Mouse (Mus musculus): ENCODE measurements at regions not wholly inside any gene's neighbourhood (a gene's known extent, or its start where the extent isn't known, plus 50 kb on each side); places are given as distances from the start of the nearest gene placed in this dataset.
A peak's percentile ranks its signal among the peaks of the same experiment; 100 is the strongest.

- H3K36me3 ChIP-seq (ENCODE audit: insufficient read depth): no peaks in the 10 kb centered on the region
- TF ChIP-seq CTCF (IDR thresholded peaks at IDR 0.05; ENCODE audit: low read depth): no peak
- ATAC-seq (no peak), DNase-seq (no peak)
- no peaks in the 10 kb centered on the region for H3K4me1 ChIP-seq (ENCODE audit: insufficient read depth)
- no peak overlapping the region for H3K4me3 ChIP-seq (ENCODE audit: low read depth, low read length)
- H3K27ac ChIP-seq (ENCODE audit: low read depth, low read length): no peak overlapping the region
- H3K27me3 ChIP-seq (ENCODE audit: insufficient read depth, low read length): no peaks in the 10 kb centered on the region
- no peak overlapping the region for H3K4me2 ChIP-seq (ENCODE audit: low read depth)
- H3K9ac ChIP-seq: no peak overlapping the region
- WGBS: 87% methylated on average over 4 of the region's 4 CpGs
- no peaks in the 10 kb centered on the region for H3K9me3 ChIP-seq (ENCODE audit: low read length)
Measured at GRCm38 (mm10) chr1:119124798-119125197, 71.4 kb upstream of the Gli2 start.

GRCm38 (mm10) chr1:119124063-119124462, 70.6 kb upstream of the Gli2 start:
- DNase-seq (no peak), ATAC-seq (no peak)
- Histone ChIP-seq H3K9ac (no peak overlapping the region), H3K4me1 (ENCODE audit: insufficient read depth) (no peaks in the 10 kb centered on the region), H3K9me3 (ENCODE audit: low read length) (no peaks in the 10 kb centered on the region), H3K36me3 (ENCODE audit: insufficient read depth) (no peaks in the 10 kb centered on the region), H3K27ac (ENCODE audit: low read depth, low read length) (no peak overlapping the region), H3K4me3 (ENCODE audit: low read depth, low read length) (no peak overlapping the region), H3K27me3 (ENCODE audit: insufficient read depth, low read length) (no peaks in the 10 kb centered on the region), H3K4me2 (ENCODE audit: low read depth) (no peak overlapping the region)
- WGBS: 79% methylated on average over 2 of the region's 2 CpGs
- no peak for TF ChIP-seq CTCF (IDR thresholded peaks at IDR 0.05; ENCODE audit: low read depth)

- 34% methylated on average over 3 of the region's 3 CpGs for WGBS
- H3K9me3 ChIP-seq (ENCODE audit: low read length): no peaks in the 10 kb centered on the region
- DNase-seq: no peak
- no peaks in the 10 kb centered on the region for H3K4me1 ChIP-seq (ENCODE audit: insufficient read depth)
- no peak for TF ChIP-seq CTCF (IDR thresholded peaks at IDR 0.05; ENCODE audit: low read depth)
- no peaks in the 10 kb centered on the region for H3K36me3 ChIP-seq (ENCODE audit: insufficient read depth)
- no peak for ATAC-seq
- H3K27ac ChIP-seq (ENCODE audit: low read depth, low read length): no peak overlapping the region
- no peak overlapping the region for H3K4me2 ChIP-seq (ENCODE audit: low read depth)
- no peak overlapping the region for H3K4me3 ChIP-seq (ENCODE audit: low read depth, low read length)
- H3K27me3 ChIP-seq (ENCODE audit: insufficient read depth, low read length): no peaks in the 10 kb centered on the region
- H3K9ac ChIP-seq: no peak overlapping the region
Measured at GRCm38 (mm10) chr1:119123402-119123801, 70.0 kb upstream of the Gli2 start.

GRCm38 (mm10) chr1:119122975-119123374, 69.6 kb upstream of the Gli2 start:
- no peaks in the 10 kb centered on the region for H3K4me1 ChIP-seq (ENCODE audit: insufficient read depth)
- no peaks in the 10 kb centered on the region for H3K27me3 ChIP-seq (ENCODE audit: insufficient read depth, low read length)
- ATAC-seq (no peak), DNase-seq (no peak)
- H3K9me3 ChIP-seq (ENCODE audit: low read length): no peaks in the 10 kb centered on the region
- no peak overlapping the region for H3K9ac ChIP-seq
- H3K4me3 ChIP-seq (ENCODE audit: low read depth, low read length): no peak overlapping the region
- 64% methylated on average over 6 of the region's 6 CpGs for WGBS
- no peak overlapping the region for H3K4me2 ChIP-seq (ENCODE audit: low read depth)
- no peaks in the 10 kb centered on the region for H3K36me3 ChIP-seq (ENCODE audit: insufficient read depth)
- H3K27ac ChIP-seq (ENCODE audit: low read depth, low read length): no peak overlapping the region
- no peak for TF ChIP-seq CTCF (IDR thresholded peaks at IDR 0.05; ENCODE audit: low read depth)

- Histone ChIP-seq H3K4me2 (ENCODE audit: low read depth) (no peak overlapping the region), H3K4me3 (ENCODE audit: low read depth, low read length) (no peak overlapping the region), H3K27ac (ENCODE audit: low read depth, low read length) (no peak overlapping the region), H3K36me3 (ENCODE audit: insufficient read depth) (no peaks in the 10 kb centered on the region), H3K9ac (no peak overlapping the region), H3K9me3 (ENCODE audit: low read length) (no peaks in the 10 kb centered on the region), H3K4me1 (ENCODE audit: insufficient read depth) (no peaks in the 10 kb centered on the region), H3K27me3 (ENCODE audit: insufficient read depth, low read length) (no peaks in the 10 kb centered on the region)
- DNase-seq (no peak), ATAC-seq (no peak)
- TF ChIP-seq CTCF (IDR thresholded peaks at IDR 0.05; ENCODE audit: low read depth): 0 out of 2 replicates have a peak, but pooled peaks have one; percentile 12
- WGBS: 43% methylated on average over 8 of the region's 8 CpGs
Measured at GRCm38 (mm10) chr1:119119863-119120569, 66.6 kb upstream of the Gli2 start.

- WGBS: 71% methylated on average over 7 of the region's 7 CpGs
Measured at GRCm38 (mm10) chr1:119115106-119115674, 61.8 kb upstream of the Gli2 start.

GRCm38 (mm10) chr1:119108578-119108977, 55.2 kb upstream of the Gli2 start:
- H3K4me3 ChIP-seq (ENCODE audit: low read depth, low read length): no peak overlapping the region
- 89% methylated on average over 9 of the region's 9 CpGs for WGBS
- no peak overlapping the region for H3K9ac ChIP-seq
- H3K4me1 ChIP-seq (ENCODE audit: insufficient read depth): no peaks in the 10 kb centered on the region
- no peaks in the 10 kb centered on the region for H3K36me3 ChIP-seq (ENCODE audit: insufficient read depth)
- no peak overlapping the region for H3K27ac ChIP-seq (ENCODE audit: low read depth, low read length)
- ATAC-seq: no peak
- no peak for DNase-seq
- no peaks in the 10 kb centered on the region for H3K9me3 ChIP-seq (ENCODE audit: low read length)
- no peaks in the 10 kb centered on the region for H3K27me3 ChIP-seq (ENCODE audit: insufficient read depth, low read length)
- TF ChIP-seq CTCF (IDR thresholded peaks at IDR 0.05; ENCODE audit: low read depth): no peak
- H3K4me2 ChIP-seq (ENCODE audit: low read depth): no peak overlapping the region

More at GRCm38 (mm10) chr1:119115106-119115674, 61.8 kb upstream of the Gli2 start:
- Histone ChIP-seq H3K9me3 (ENCODE audit: low read length) (no peaks in the 10 kb centered on the region), H3K36me3 (ENCODE audit: insufficient read depth) (no peaks in the 10 kb centered on the region), H3K4me2 (ENCODE audit: low read depth) (no peak overlapping the region), H3K27ac (ENCODE audit: low read depth, low read length) (no peak overlapping the region), H3K4me1 (ENCODE audit: insufficient read depth) (no peaks in the 10 kb centered on the region), H3K27me3 (ENCODE audit: insufficient read depth, low read length) (no peaks in the 10 kb centered on the region), H3K9ac (no peak overlapping the region), H3K4me3 (ENCODE audit: low read depth, low read length) (no peak overlapping the region)
- no peak for TF ChIP-seq CTCF (IDR thresholded peaks at IDR 0.05; ENCODE audit: low read depth)
- ATAC-seq (no peak), DNase-seq (no peak)
